Mouse (Mus musculus) stomach, embryonic 15.5 days (tissue): ENCODE results near the gene Chd1. TPM values are rescaled to one million over a fixed set of nuclear protein-coding genes. Genes with fewer than 3 reads are reported as not detected.
"Not testable (repeated sequence)": the region's sequence is repeated elsewhere in the genome, so short reads cannot be mapped to it uniquely, and the experiment has no call there.

ENCODE experiments used
- ATAC-seq: fragments of 200-750 bp; cut with Nextera tagmentation; 2 replicates; pipeline ENCODE4 v1.8.0; 2017; ENCODE audit warnings: low read depth, moderate number of reproducible peaks, moderate TSS enrichment; ENCODE audit not compliant: insufficient read depth, low FRiP score
- H3K27ac ChIP-seq: fragments of 300-500 bp; sonication (generic); 2 replicates; pipeline ENCODE4 v1.5.1; 2015; ENCODE audit warnings: mild to moderate bottlenecking, inconsistent platforms
- H3K27me3 ChIP-seq: fragments of 300-500 bp; sonication (generic); replicated peaks from 2 replicates; pipeline ENCODE4 v1.6.1; 2015; ENCODE audit warnings: inconsistent platforms
- H3K36me3 ChIP-seq: fragments of 300-500 bp; sonication (generic); 2 replicates; pipeline ENCODE4 v1.6.1; 2015; ENCODE audit warnings: inconsistent platforms
- H3K4me1 ChIP-seq: fragments of 300-500 bp; sonication (generic); 2 replicates; pipeline ENCODE4 v1.6.1; 2015; ENCODE audit warnings: inconsistent platforms
- H3K4me2 ChIP-seq: fragments of 300-500 bp; sonication (generic); 2 replicates; pipeline ENCODE4 v1.6.1; 2015; ENCODE audit warnings: mild to moderate bottlenecking, inconsistent platforms
- H3K4me3 ChIP-seq: fragments of 300-500 bp; sonication (generic); replicated peaks from 2 replicates; pipeline ENCODE4 v1.5.1; 2015; ENCODE audit warnings: inconsistent platforms
- H3K9ac ChIP-seq: fragments of 300-500 bp; sonication (generic); 2 replicates; pipeline ENCODE4 v1.6.1; 2015; ENCODE audit warnings: inconsistent platforms
- H3K9me3 ChIP-seq: fragments of 300-500 bp; sonication (generic); 2 replicates; pipeline ENCODE4 v1.6.1; 2016; ENCODE audit warnings: inconsistent platforms
- WGBS: fragments of 180-500 bp; shearing (Covaris S2); methylation state at CpG from one replicate; pipeline ENCODE4 v1.1.7; 2015; 5-methylcytosine and 5-hydroxymethylcytosine counted together
- polyA plus RNA-seq: library from polyadenylated mRNA; unstranded; fragments of >200 nt; fragmentation: Nextera tagmentation; extraction: Ambion mirVana; gene quantifications from 2 replicates; pipeline ENCODE4 v1.2.1, GENCODE M21; 2015

The Chd1 gene
- polyA plus RNA-seq, 1 experiment from 2014 or later: 30.0 TPM

DNA sequence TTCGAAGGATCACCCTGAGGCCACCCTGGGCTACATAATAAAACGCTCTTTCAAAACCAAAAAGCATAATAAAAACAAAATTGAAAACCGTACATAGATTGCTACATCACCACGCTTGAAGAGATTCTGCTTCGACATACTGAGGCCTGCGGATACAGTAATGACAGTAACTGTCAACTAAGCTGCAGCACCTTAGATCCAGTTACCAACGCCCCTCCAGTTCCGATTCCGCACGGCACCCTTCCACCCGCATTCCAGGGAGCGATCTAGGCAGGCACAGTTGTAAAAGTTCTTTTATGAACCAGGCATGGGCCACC is 651 bp upstream of the Chd1 start:
- Histone ChIP-seq H3K4me2 (peak overlapping the region; percentile 67), H3K9ac (peak overlapping the region; percentile 66; the same call in 1 of the 2 replicates), H3K36me3 (peaks cover 8% of the 10 kb centered on the region), H3K27me3 (no peaks in the 10 kb centered on the region), H3K4me1 (peaks cover 4% of the 10 kb centered on the region; the same call in 1 of the 2 replicates), H3K27ac (peak overlapping the region; percentile 94), H3K9me3 (no peaks in the 10 kb centered on the region), H3K4me3 (peak overlapping the region; percentile 83)
- WGBS: 3% methylated on average over 12 of the region's 12 CpGs
- ATAC-seq: no peak; the same call in 1 of the 2 replicates

DNA sequence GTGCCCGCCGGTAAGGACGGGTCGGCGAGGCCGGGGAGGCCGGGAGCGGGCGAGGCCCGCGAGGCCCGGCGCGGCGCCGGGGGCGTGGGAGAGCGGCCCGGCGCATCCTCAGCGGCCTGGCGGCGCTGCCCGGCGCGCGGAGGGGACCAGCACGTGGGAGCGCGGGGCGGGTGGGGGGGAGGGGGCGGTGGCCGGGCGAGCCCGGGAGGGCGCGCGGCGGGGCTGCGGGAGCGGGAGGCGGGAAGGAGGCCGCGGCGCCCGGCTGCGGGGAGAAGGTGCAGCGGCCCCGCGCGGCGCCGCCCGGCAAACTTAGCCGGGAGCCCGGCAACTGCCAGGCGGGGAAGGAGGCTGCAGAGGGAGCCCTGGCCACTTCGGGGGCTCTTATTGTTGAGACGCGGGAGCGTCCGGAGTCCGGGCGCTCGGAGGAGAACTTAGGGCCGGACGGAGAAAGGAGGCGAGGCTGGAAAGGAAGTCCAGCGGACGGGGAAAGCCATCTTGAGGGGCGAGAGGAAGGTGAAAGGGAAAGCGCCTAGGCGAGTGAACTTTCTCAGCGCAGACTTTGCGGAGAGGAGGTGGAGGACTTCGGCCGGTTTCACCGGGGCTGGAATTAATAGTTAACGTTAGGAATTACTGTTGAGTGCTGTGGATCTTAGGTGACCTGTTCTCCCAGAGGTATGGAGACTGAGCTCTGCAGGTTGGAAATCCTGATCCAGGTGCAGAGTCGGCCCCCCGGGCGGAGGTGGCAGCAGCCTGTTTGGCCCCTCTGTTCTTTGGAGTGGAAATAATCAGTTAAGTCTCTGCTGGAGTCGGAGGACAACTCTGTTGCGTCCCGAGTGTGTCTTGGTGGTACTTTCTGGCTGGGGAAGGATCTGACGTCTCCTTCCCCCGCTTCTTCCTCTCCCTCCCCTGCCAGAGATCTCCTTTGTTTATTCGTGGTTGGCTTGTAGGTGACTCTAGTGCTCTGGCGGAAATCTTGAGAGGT is 827 bp downstream of the Chd1 start:
- peaks cover 4% of the 10 kb centered on the region; the same call in 1 of the 2 replicates for H3K4me1 ChIP-seq
- peaks cover 8% of the 10 kb centered on the region for H3K36me3 ChIP-seq
- H3K4me3 ChIP-seq: peak overlapping the region; percentile 83
- peak; percentile 54; the same call in 1 of the 2 replicates for ATAC-seq
- H3K9ac ChIP-seq: peak overlapping the region; percentile 84
- H3K9me3 ChIP-seq: no peaks in the 10 kb centered on the region
- under 1% methylated on average over 60 of the region's 89 CpGs for WGBS
- H3K27ac ChIP-seq: peak overlapping the region; percentile 94
- no peaks in the 10 kb centered on the region for H3K27me3 ChIP-seq
- H3K4me2 ChIP-seq: peak overlapping the region; percentile 67

DNA sequence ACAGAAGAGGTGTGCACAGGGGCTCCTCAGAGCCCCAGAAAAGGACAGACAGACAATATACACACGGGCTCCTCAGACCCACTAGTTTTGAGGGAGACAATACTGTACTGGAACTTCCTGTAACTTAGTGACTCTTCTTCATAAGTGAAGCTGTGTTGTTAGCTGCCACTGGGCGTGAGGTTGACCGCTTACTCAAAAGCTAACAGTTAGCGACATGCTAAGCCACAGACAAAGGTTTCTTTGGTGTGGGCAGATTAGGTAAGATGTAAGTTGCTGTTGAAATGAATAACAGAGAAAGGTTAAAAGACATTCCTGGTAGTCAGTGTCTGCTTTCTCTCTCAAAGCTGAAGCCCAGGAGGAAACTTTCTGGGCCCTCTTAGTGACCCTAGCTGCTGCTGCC is 9.7 kb downstream of the Chd1 start:
- ATAC-seq: no peak
- Histone ChIP-seq H3K4me2 (no peak overlapping the region), H3K27ac (no peak overlapping the region), H3K27me3 (no peaks in the 10 kb centered on the region), H3K4me3 (no peak overlapping the region), H3K9me3 (no peaks in the 10 kb centered on the region), H3K4me1 (no peaks in the 10 kb centered on the region), H3K9ac (no peak overlapping the region), H3K36me3 (no peaks in the 10 kb centered on the region)
- 79% methylated on average over 4 of the region's 4 CpGs for WGBS

DNA sequence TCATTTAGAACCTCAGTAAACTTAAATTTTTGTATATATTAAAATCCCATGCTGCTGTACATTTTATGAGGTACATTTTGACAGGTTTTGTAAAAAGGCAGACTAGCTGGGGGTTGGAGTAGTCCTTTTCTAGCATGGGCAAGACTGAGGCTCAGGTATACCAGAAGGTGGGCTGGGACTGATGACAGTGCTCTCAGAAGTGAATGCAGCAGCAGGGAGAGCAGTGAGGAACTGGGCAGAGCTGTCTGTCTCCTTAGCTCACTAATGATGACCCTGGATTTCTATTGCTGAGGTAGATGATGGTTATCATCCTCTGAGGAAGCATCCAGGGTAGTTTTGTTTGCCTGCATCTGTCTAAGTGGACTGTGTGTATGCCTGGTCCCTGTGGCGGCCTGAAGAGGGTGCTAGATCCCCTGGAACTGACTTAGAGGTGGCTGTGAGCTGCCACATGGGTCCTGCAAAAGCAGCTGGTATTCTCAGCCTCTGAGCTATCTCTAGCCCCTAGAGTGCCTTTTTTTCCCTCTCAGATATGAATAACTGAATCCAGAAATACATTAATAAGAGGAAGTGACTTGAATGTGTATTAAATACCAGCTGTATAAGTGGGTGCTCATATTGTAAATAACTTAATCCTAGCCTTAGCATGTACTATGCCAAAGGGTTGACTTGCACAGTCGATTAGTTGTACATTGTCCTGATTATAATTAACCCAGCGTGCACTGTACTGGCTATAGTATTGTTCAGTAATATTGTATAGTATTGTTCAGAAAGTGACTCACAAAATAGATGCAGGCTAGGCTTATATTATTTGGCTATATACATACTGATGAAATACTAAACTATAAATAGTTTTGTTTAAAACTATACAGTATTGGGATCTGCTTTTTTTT is 10.5 kb downstream of the Chd1 start:
- WGBS: 64% methylated on average over 3 of the region's 3 CpGs
- Histone ChIP-seq H3K27me3 (no peaks in the 10 kb centered on the region), H3K9ac (no peak overlapping the region), H3K4me3 (no peak overlapping the region), H3K36me3 (no peaks in the 10 kb centered on the region), H3K27ac (no peak overlapping the region), H3K9me3 (no peaks in the 10 kb centered on the region), H3K4me1 (no peaks in the 10 kb centered on the region), H3K4me2 (no peak overlapping the region)
- no peak for ATAC-seq

DNA sequence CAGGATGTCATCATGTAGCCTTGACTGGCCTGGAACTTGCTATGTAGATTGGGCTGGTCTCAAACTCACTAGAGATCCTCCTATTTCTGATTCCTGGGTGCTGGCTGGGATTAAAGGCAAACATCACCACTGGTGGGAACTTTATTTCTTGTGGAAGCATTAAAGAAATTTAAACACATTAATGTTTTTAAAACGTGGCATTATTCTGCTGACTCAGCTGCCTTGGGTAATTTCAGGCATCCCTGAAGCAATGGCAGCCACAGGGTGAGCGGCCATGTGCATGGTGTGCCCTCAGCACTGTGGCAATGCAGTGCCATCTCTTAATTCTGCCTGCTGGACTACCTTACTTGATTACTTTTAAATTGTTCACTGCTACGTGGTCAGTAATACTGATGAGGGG is 11.2 kb downstream of the Chd1 start:
- 81% methylated on average over 3 of the region's 3 CpGs for WGBS

DNA sequence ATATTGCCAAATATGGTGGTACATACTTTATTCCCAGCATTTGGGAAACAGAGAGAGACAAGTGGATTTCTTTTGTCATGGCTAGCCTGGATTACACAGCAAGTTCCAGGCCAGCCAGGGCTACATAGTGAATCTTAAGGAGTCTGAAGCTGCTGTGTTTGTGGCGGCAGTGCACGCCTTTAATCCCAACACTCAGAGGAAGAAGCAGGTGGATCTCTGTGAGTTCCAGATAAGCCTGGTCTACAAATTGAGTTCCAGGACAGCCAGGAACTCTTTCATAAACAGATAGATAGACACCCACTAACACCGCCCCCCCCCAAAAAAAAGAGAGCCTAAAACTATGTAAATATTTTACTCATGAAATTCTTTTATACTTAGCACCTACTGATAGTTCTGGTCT is 16.1 kb downstream of the Chd1 start:
- Histone ChIP-seq H3K4me1 (no peaks in the 10 kb centered on the region), H3K9ac (no peak overlapping the region), H3K4me2 (no peak overlapping the region), H3K9me3 (no peaks in the 10 kb centered on the region), H3K4me3 (no peak overlapping the region), H3K27me3 (no peaks in the 10 kb centered on the region), H3K27ac (no peak overlapping the region), H3K36me3 (peaks cover 7% of the 10 kb centered on the region)
- WGBS: 75% methylated on average over 3 of the region's 3 CpGs
- no peak for ATAC-seq

More for the DNA sequence above, 11.2 kb downstream of the Chd1 start:
- H3K4me1 ChIP-seq: no peaks in the 10 kb centered on the region
- no peaks in the 10 kb centered on the region for H3K9me3 ChIP-seq
- no peak overlapping the region for H3K4me3 ChIP-seq
- H3K4me2 ChIP-seq: no peak overlapping the region
- no peak overlapping the region for H3K9ac ChIP-seq
- ATAC-seq: no peak
- no peaks in the 10 kb centered on the region for H3K27me3 ChIP-seq
- H3K27ac ChIP-seq: no peak overlapping the region
- H3K36me3 ChIP-seq: no peaks in the 10 kb centered on the region

DNA sequence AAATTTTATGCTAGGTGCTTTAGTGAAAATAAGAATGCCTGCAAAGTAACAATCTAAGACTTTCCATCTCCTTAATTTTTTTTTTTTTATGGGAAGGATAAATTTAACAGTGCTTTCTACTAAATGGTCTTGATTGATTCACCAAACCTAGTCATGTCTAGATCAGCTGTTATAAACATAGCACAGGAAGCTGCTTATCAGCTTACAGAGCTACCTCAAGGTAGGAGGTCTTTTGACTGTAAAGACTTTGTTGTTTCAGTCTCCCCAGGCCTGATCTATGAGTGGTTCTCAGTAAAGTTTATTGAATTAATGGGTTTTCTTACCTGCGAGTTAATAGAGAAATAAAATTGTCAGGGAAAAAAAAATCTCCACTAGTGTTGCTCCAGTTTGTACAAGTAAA is 18.5 kb downstream of the Chd1 start:
- ATAC-seq: no peak
- Histone ChIP-seq H3K9me3 (no peaks in the 10 kb centered on the region), H3K36me3 (peaks cover 28% of the 10 kb centered on the region), H3K4me3 (no peak overlapping the region), H3K27me3 (no peaks in the 10 kb centered on the region), H3K27ac (no peak overlapping the region), H3K9ac (no peak overlapping the region), H3K4me1 (no peaks in the 10 kb centered on the region), H3K4me2 (no peak overlapping the region)
- 77% methylated on average over 1 of the region's 1 CpGs for WGBS

DNA sequence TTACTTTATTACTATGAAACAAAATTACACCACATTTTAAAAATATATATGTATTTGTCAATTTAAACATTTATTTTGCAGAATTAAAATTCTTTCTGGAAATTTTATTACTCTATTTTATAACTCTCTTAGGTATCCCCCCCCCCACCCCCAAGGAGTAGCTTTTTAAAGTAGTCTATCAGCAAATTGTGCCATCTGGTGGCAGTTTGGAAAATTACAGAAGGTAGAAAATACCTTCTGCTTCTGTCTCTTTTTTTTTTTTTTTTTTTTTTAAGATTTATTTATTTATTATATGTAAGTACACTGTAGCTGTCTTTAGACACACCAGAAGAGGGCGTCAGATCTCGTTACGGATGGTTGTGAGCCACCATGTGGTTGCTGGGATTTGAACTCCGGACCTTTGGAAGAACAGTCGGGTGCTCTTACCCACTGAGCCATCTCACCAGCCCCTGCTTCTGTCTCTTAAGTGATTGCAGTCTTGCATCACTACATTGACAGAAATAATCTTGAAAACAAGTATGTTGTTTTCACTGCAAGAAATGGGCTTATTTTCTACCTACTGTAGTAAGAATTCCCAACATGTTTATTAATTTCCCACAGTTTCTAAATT is 19.2 kb downstream of the Chd1 start:
- ATAC-seq, H3K4me3 ChIP-seq, H3K27ac ChIP-seq, H3K9me3 ChIP-seq, H3K4me1 ChIP-seq, H3K9ac ChIP-seq, H3K27me3 ChIP-seq, H3K4me2 ChIP-seq: not testable (repeated sequence)
- H3K36me3 ChIP-seq: peaks cover 28% of the 10 kb centered on the region
- WGBS: 64% methylated on average over 5 of the region's 5 CpGs

DNA sequence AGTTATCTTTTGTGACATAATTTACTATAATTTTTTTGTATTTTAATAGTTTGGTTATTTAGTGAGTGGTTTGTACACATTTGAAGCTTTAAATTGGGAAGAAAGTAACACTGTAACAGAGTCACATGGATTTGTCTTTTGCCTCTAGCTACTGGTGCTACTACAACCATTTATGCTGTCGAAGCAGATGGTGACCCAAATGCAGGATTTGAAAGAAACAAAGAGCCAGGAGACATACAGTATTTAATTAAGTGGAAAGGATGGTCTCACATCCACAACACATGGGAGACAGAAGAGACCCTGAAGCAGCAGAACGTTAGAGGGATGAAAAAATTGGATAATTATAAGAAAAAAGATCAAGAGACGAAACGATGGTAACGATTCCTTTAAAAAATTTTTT is 26.9 kb downstream of the Chd1 start:
- H3K27me3 ChIP-seq: no peaks in the 10 kb centered on the region
- H3K4me3 ChIP-seq: no peak overlapping the region
- H3K9ac ChIP-seq: no peak overlapping the region
- H3K36me3 ChIP-seq: peaks cover 34% of the 10 kb centered on the region
- H3K4me2 ChIP-seq: no peak overlapping the region
- H3K4me1 ChIP-seq: no peaks in the 10 kb centered on the region
- no peak overlapping the region for H3K27ac ChIP-seq
- H3K9me3 ChIP-seq: no peaks in the 10 kb centered on the region
- 93% methylated on average over 5 of the region's 5 CpGs for WGBS
- ATAC-seq: no peak

DNA sequence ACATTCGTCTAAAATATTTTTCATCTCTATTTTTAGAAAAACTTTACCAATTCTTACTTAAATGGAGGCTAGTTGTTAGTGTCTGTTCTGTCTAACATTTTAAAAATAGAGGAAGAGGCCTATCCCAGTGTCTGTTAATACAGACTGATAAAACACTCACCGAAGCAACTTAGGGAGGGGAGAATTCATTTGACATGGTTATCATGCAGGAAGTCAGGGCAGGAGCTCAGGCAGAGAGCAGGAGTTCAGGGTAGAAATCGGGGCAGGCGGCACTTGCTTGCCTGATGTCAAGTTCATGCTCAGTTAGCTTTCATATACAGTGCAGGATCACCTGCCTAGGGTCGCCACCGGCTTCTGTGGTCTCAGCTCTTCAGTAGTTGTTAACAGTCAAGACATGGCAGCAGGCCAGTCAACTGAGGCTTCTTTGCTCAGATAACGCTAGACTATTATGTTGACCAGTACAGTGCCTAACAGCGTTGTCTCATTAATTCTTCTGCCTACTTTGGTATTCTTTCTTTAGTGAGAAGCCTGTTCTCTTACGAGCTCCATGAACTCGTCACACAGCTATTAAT is 32.7 kb downstream of the Chd1 start:
- WGBS: 91% methylated on average over 10 of the region's 10 CpGs
- no peak for ATAC-seq
- peaks cover 20% of the 10 kb centered on the region; the same call in 1 of the 2 replicates for H3K36me3 ChIP-seq

DNA sequence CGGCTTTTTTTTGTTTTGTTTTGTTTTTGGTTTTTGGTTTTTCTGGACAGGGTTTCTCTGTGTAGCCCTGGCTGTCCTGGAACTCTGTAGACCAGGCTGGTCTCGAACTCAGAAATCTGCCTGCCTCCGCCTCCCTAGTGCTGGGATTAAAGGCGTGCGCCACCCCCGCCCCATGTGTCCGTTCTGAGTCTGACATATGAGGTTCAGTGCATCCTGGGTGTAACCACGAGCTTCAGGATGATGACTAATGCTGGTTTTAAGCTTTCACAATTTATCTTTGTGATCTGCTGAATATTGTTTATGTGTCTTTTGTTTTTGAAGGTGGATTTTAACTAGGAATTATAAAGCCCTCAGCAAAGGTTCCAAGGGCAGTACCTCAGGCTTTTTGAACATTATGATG is 37.1 kb downstream of the Chd1 start:
- Histone ChIP-seq H3K27me3 (no peaks in the 10 kb centered on the region), H3K9ac (no peak overlapping the region), H3K4me1 (no peaks in the 10 kb centered on the region), H3K9me3 (no peaks in the 10 kb centered on the region), H3K4me2 (no peak overlapping the region), H3K4me3 (no peak overlapping the region), H3K27ac (no peak overlapping the region), H3K36me3 (peaks cover 22% of the 10 kb centered on the region)
- WGBS: 80% methylated on average over 8 of the region's 8 CpGs
- no peak for ATAC-seq

More for the DNA sequence above, 32.7 kb downstream of the Chd1 start:
- Histone ChIP-seq H3K27me3 (no peaks in the 10 kb centered on the region), H3K9me3 (no peaks in the 10 kb centered on the region), H3K4me2 (no peak overlapping the region), H3K9ac (no peak overlapping the region), H3K27ac (no peak overlapping the region), H3K4me3 (no peak overlapping the region), H3K4me1 (no peaks in the 10 kb centered on the region)
